Mouse (Mus musculus) gastrocnemius, postnatal 25 days (tissue): ENCODE data around the gene Slc22a6. TPM values are rescaled to one million over a fixed set of nuclear protein-coding genes. Genes with fewer than 3 reads are reported as not detected.

Experiments
- DNase-seq: peaks from one replicate; pipeline ENCODE4 v3.0.0; 2022
- long read RNA-seq, 2 experiments: library from polyadenylated mRNA; stranded (forward); transcript quantifications; one replicate each; pipeline ENCODE4 v2.0.0; 2021
- total RNA-seq, 2 experiments: library from RNA; stranded (reverse); gene quantifications; 1 replicate in 1 of 2; 2 replicates in 1 of 2; pipeline ENCODE4 v1.2.3; 2021

Gene Slc22a6
- total RNA-seq: not detected
- long read RNA-seq, experiment 1: 0 reads
- long read RNA-seq, experiment 2: 0 reads

GRCm38 (mm10) chr19:8617904-8618303 is at the start of gene Slc22a6:
Slc22a6 (plus strand) TSS chr19:8618039.
- DNase-seq: no peak

GRCm38 (mm10) chr19:8569453-8569863 is 48.4 kb upstream of the Slc22a6 start:
- no peak for DNase-seq

GRCm38 (mm10) chr19:8570341-8571040 is 47.3 kb upstream of the Slc22a6 start:
- no peak for DNase-seq

- no peak for DNase-seq
These were observed 46.1 kb upstream of the Slc22a6 start for GRCm38 (mm10) chr19:8571746-8572145.

GRCm38 (mm10) chr19:8572485-8572884 is 45.4 kb upstream of the Slc22a6 start:
- DNase-seq: no peak

GRCm38 (mm10) chr19:8577432-8577831 is 40.4 kb upstream of the Slc22a6 start:
- no peak for DNase-seq

- DNase-seq: no peak
These were observed 39.4 kb upstream of the Slc22a6 start for GRCm38 (mm10) chr19:8578293-8578969.

- no peak for DNase-seq
These were observed 38.9 kb upstream of the Slc22a6 start for GRCm38 (mm10) chr19:8578970-8579342.

- DNase-seq: no peak
These were observed 32.5 kb upstream of the Slc22a6 start for GRCm38 (mm10) chr19:8585298-8585697.

- DNase-seq: no peak
These were observed 31.9 kb upstream of the Slc22a6 start for GRCm38 (mm10) chr19:8585899-8586298.

GRCm38 (mm10) chr19:8586350-8586749 is 31.5 kb upstream of the Slc22a6 start:
- DNase-seq: no peak

GRCm38 (mm10) chr19:8587315-8587714 is 30.5 kb upstream of the Slc22a6 start:
- no peak for DNase-seq

- DNase-seq: no peak
These were observed 26.9 kb upstream of the Slc22a6 start, which contains the start of gene Slc22a8 for GRCm38 (mm10) chr19:8590954-8591353. Slc22a8 (plus strand) TSS chr19:8591254.

GRCm38 (mm10) chr19:8592155-8592554 is 25.7 kb upstream of the Slc22a6 start:
- no peak for DNase-seq

GRCm38 (mm10) chr19:8592873-8593408 is 24.9 kb upstream of the Slc22a6 start:
- DNase-seq: no peak

GRCm38 (mm10) chr19:8593833-8594232 is 24.0 kb upstream of the Slc22a6 start:
- no peak for DNase-seq

GRCm38 (mm10) chr19:8594518-8594917 is 23.3 kb upstream of the Slc22a6 start:
- DNase-seq: no peak

- no peak for DNase-seq
These were observed 20.6 kb upstream of the Slc22a6 start for GRCm38 (mm10) chr19:8597269-8597668.

- DNase-seq: no peak
These were observed 18.6 kb upstream of the Slc22a6 start for GRCm38 (mm10) chr19:8599229-8599628.

- DNase-seq: no peak
These were observed 15.9 kb upstream of the Slc22a6 start for GRCm38 (mm10) chr19:8601922-8602321.

- no peak for DNase-seq
These were observed 14.9 kb upstream of the Slc22a6 start for GRCm38 (mm10) chr19:8602914-8603313.

- DNase-seq: no peak
These were observed 13.2 kb upstream of the Slc22a6 start for GRCm38 (mm10) chr19:8604536-8605240.

- no peak for DNase-seq
These were observed 12.6 kb upstream of the Slc22a6 start for GRCm38 (mm10) chr19:8605241-8605558.
